Mouse (Mus musculus): ENCODE data around the gene Pcbp2.

Gene Pcbp2

GRCm38 (mm10) chr15:102508336-102508735, 38.0 kb downstream of the Pcbp2 start:
- no peak for DNase-seq

GRCm38 (mm10) chr15:102510110-102510509, 39.8 kb downstream of the Pcbp2 start:
- DNase-seq: peak in 1 of 2 experiments; percentile 40

- peak; percentile 87 to 91 for DNase-seq
Observed at GRCm38 (mm10) chr15:102510590-102511284, 40.4 kb downstream of the Pcbp2 start.

GRCm38 (mm10) chr15:102511285-102511833, 41.0 kb downstream of the Pcbp2 start:
- peak; percentile 40 to 56 for DNase-seq

- no peak for DNase-seq
Observed at GRCm38 (mm10) chr15:102512010-102512409, 41.7 kb downstream of the Pcbp2 start.

DNA sequence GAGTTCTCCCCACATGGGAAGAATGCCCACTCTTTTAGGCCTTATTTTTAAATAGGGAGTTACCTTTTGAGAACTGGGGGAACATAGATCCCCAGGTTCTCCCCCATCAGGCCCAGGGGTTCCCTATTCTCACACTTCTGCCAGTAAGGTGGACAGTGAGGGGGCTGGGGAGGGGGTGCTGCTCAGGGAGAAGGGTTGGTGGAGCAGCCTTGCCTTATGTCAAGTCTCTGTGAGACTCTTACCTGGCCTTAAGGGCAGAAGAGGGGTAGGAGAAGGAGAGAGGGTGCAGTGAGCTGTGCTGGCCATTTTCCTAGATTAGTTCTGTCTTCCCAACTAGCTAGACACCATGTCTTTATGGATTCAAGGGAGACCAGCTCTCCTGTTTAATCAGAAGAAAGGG, 42.1 kb downstream of the Pcbp2 start:
- DNase-seq: no peak

DNA sequence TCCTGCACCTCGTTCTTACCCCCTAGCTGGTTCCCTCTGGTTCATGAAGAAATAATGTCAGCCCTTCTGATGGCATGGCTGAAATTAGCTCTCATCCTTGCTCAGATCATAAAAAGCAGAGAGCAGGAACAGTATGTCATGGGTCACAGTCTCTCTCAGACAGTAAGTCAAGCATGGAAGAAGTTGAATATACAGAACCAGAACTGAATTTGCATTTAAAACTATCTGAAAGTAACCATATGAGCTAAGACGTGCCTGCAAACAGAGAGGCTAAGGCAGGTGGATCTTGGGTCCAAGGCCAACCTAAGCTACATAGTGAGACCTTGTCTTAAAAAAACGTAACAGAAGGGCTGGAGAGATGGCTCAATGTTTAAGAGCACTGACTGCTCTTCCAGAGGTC, 42.7 kb downstream of the Pcbp2 start:
- DNase-seq: no peak

DNA sequence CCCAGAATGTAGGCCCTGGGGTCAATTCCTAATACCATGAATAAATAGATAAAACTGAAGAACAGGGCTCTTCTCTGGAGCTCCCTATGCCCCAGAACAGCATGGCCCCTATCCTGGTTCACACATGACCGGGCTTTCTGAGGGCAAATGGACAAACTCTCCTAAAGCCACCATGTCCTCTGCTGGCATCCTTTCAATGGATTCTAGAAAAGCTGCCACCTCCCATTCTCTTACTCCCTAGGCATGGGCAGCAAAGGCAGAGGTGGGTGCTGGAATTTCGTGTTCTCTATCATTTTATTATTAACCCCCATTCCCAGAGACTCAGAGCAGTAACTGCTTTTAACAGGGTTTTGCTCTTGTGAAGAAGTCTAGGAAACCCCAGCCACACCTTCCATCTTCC, 44.9 kb downstream of the Pcbp2 start:
- DNase-seq: no peak

GRCm38 (mm10) chr15:102515791-102516190, 45.5 kb downstream of the Pcbp2 start:
- DNase-seq: peak in 1 of 2 experiments; percentile 60

- peak; percentile 75 to 90 for DNase-seq
Observed at GRCm38 (mm10) chr15:102516293-102516692, 46.0 kb downstream of the Pcbp2 start.

DNA sequence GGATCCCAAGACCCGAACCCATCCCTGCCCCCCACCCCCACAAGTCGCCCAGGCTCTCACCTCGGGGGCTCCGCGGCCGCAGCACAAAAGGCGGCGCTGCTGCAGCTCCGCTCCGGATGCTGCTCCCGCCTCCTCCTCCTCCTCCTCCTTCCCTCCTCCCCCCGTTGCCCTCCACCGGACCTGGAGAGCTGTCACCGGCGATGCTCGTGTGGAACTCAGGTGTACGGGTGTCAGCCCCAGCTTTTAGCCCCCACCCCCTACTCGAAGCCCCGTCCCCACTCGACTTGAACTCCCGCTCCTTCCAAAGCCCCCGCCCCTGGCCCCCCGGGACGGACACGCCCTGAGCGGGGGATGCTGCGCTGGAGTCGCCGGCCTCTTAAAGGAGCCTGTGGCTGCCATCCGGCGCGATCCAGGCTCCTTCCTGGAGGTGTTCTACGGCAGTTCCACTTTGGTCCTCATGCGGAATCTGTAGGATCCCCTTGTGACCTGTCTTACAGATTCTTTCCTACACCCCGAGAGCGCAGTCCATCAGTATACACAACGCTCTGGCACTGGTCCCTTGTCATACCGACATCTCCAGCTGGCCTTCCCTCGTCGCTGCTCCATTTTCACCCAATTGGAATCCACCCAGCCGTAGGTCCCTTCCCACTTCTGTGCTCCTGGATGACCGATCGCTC, 46.5 kb downstream of the Pcbp2 start, which contains the start of gene Map3k12:
Gene Map3k12 (minus strand): TSS at position 337 of the 677 bp plus-strand sequence.
- DNase-seq: peak; percentile 89 to 92

GRCm38 (mm10) chr15:102517631-102517975, 47.3 kb downstream of the Pcbp2 start:
- no peak for DNase-seq

DNA sequence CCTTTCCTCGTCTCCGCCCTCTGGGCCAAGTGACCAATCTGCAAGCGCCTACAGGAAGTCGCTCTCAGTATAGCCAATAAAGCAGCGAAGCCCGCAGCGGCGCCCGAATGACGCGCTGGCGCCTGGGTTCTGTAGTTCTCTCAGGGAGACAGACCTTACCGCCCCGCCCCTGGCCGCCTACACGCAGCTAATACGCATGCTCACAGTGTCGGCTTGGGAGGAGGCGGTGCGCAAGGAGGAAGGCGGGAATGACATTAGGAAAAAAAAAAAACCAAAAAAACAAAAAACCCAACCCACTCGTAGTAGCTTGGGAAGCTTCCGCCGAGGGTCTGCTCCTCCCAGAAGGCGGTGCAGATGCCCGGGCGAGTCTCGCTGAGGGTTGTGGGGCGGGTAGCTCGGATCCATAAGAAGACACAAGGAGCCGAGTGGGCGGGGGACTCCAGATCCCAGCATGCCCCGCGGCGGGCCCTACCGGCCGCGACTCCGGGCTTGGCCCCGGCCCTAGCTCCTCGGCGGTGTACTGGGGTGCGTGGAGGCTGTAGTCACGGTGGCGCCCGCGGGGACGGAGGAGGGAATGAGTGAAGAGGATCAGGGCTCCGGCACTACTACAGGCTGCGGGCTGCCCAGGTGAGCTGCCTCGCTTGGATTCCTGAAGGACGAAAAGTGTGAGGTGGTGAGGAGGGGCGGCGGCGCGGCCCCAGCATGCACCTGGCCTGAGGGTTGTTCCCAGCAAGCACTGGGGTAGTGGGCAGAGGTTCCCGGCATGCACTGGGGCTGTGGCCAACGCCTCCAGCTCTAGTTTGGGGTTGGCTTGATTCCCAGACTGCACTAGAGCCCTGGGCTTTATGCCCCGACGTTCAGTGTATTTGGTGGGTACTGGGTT, 47.9 kb downstream of the Pcbp2 start, which contains the start of gene Tarbp2:
Gene Tarbp2 (plus strand): TSS at position 217 of the 883 bp plus-strand sequence.
- DNase-seq: peak; percentile 99

DNA sequence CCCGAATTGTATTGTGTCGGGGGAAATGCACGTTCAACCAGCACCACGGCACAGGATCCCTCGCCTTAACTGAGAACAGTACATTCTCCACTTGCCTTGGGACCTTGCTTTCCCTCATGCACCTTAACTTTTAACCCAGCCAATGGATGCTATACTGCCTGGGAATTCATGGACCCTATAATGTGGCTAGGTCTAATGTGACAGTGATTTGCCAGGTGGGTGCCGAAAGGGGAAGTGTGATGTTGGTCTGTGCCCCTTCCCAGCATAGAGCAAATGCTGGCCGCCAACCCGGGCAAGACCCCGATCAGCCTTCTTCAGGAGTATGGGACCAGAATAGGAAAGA, 48.5 kb downstream of the Pcbp2 start:
- no peak for DNase-seq

- peak in 1 of 2 experiments; percentile 47 for DNase-seq
Observed at GRCm38 (mm10) chr15:102519211-102520141, 49.1 kb downstream of the Pcbp2 start.

GRCm38 (mm10) chr15:102520416-102520815, 50.1 kb downstream of the Pcbp2 start:
- peak in 1 of 2 experiments; percentile 46 for DNase-seq

- no peak for DNase-seq
Observed at GRCm38 (mm10) chr15:102521480-102521879, 51.1 kb downstream of the Pcbp2 start.

DNA sequence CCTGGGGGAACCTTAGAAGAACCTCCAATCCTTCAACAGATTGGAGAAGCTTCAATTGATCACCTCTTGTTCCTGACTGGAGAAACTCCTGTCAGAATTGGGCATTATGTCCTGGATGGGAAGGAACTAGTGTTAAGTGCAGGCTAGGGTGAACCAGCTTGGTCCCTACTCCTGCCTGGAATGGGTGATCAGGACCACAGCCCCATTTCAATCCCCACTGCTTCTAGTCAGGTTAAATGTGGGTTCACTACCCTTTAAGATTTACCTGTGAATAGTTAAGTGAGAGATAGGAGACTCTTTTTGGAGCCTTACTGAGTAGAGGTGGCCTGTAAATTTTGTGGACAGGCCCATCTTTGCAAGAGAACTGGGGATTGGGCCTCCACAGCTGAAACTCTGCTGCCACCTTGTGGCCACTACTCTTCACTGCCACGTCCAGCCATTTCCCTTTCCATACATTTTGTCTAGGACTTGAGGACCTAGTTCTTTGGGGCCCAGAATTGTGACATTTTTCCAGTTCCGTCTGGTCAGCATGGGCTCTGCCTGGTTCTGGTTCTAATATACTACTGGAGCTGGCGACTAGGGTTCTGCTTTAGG, 54.6 kb downstream of the Pcbp2 start, which contains the start of gene Npff:
Gene Npff (minus strand): TSS at position 51 of the 594 bp plus-strand sequence.
- peak; percentile 91 for DNase-seq

GRCm38 (mm10) chr15:102526111-102527002, 56.0 kb downstream of the Pcbp2 start:
- no peak for DNase-seq

DNA sequence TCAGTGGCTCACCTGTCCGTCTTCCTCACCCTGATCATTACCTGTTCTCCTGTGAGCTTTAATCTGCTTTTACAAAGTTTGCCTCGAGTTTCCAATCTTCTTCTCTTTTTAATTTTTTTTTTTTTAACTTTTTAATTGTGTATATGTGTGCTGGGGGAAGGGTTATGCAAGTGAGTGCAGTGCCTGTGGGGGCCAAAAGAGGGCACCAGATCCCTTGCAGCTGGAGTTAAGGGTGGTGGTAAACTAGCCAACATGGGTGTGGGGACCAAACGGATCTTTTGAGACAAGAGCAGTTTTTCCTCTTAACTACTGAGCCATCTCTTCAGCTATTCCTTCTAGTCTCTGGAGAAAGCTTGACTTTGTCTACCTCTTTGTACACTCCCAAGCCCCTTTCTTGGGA, 57.6 kb downstream of the Pcbp2 start:
- peak; percentile 53 to 68 for DNase-seq

All from cerebellum, postnatal 14 days (tissue).